Mouse (Mus musculus) right cerebral cortex, adult 18-20 months (tissue): ENCODE data around the gene Fsd1l.

Source experiments
- DNase-seq: peaks from one replicate; pipeline ENCODE4 v3.0.0; 2022; ENCODE audit warnings: mixed read lengths

Fsd1l gene

DNA sequence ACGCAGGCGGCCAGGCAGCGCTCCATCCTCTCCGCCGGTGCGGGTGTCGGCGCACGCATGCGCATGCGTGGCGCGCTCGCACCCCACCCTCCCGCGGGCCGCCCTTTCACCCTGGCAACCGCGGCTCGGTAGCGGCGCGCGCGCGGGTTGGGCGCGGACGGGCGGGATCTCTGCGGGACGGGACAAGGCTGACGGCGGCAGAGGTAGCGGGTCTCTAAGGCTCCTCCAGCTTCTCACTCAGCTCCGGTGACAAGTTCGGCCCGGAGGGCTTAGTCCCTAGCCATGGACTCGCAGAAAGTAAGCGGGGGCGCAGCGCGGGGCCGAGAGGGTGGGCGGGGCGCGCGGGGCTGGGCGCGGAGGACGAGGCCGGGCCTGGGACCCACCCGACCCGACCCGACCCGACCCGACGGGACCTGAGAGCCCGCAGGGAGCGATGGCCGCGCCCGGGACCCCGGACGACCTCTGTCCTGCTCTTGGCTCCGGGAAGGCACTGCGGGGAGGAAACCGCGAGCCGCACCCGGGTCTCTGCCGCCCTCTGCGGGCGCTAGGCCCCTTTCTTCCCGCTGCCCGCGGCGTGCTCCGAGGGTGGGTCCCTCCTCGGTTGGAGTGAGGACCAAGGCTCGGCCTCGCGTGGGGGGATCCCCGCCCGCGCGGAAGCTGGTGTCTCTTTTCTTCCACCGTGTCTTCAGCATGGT is at the start of gene Fsd1l:
Gene Fsd1l, plus strand, starts transcription at position 156 of the 695 bp plus-strand sequence.
- DNase-seq, result peak; percentile 85

- DNase-seq, result no peak
These were observed 43.6 kb upstream of the Fsd1l start for GRCm38 (mm10) chr4:53587676-53588075.

- no peak for DNase-seq
These were observed 42.3 kb upstream of the Fsd1l start for GRCm38 (mm10) chr4:53588936-53589335.

DNA sequence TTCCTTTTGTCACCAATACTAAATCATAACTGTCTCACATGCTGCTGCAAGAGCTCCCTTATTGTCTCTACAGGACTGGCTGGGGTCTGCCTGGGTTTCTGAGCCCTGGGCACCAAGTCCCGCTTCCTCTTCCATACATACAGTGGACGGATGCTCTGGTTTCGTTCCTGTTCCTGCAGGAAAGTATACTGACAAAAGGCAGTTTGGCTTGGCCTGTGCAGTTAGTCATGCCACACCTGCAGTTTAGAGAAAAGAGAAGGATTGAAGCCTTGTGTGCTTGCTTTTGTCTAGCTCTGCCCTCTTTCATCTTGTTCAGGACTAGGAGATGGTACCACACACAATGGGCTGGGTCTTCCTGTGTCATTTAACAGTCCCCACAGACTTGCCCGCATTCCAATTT is 41.8 kb upstream of the Fsd1l start:
- no peak for DNase-seq

DNA sequence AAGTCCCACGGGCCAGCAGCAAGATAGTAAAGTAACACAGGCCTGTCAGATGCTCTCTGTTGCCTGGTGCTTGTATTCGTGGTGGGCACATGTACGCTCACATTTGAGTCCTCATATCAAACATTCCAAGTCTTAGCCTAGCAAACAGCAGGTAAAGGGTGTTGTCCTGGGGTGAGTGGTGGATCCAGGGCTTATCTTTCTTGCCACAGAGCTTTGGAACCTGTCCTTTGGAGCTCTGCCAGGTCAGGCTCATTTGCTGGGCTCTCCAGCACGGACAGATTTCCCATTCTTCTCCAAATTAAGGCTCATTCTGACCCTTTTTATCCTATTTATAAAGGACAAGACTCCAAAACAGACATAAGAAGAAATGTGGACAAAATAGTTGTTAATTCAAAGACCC is 41.1 kb upstream of the Fsd1l start:
- DNase-seq, result no peak

DNA sequence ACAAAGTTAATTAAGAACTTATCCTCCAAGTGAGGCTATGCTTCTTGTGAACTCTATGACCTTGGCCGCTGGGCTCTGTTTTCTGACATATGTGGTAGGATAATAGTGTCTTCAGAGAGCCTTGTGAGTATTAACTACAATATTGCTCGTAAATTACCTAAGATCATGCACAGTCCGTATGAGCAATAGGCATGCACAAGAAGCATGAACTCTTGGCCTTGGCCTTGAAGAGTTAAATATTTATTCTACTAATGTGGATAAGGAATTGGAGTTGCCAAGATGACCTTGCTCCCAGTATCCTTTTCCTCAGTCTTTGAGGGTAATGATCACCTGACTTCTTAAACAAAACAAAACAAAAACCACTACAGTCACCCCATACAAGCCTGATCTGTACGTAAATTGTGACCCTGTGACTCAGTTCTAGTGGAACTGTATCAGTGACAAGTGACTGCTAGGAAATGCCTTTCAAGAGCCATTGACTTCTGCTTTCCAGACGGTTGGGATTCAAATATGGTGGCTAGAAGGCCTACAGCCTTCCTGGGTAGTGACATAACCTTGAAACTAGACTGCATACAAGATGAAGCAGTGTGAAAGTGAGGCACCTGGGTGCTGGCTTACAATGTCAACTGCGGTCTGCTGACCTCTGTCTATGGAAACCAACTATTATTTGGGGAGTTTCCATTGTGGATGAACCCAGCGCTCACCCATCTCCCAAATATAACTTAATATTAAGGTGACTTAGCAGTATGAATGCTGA is 40.4 kb upstream of the Fsd1l start:
- no peak for DNase-seq

- DNase-seq, result no peak
These were observed 39.7 kb upstream of the Fsd1l start for GRCm38 (mm10) chr4:53591536-53591935.

GRCm38 (mm10) chr4:53591941-53592340 is 39.3 kb upstream of the Fsd1l start:
- no peak for DNase-seq

DNA sequence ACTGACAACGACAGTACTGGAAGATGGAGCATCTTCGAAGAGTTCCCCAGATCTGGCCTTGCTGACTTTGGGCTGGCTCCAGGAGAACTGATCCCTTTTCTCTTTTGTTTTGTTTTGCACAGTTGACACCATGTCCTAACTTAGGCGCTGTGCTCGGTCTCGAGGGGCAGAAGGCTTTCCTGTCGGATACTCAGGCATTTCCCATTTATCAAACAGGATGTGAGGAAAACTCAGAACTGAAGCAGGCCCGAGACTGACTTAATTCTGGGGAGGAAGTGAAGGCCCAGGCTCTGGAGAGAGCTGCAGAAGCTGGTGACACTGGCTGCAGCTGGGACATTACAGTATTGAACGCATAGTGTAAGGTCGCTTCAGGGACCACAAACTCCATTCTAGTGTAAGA is 38.9 kb upstream of the Fsd1l start:
- DNase-seq, result no peak

- DNase-seq, result peak; percentile 62
These were observed 37.1 kb upstream of the Fsd1l start for GRCm38 (mm10) chr4:53594204-53594603.

DNA sequence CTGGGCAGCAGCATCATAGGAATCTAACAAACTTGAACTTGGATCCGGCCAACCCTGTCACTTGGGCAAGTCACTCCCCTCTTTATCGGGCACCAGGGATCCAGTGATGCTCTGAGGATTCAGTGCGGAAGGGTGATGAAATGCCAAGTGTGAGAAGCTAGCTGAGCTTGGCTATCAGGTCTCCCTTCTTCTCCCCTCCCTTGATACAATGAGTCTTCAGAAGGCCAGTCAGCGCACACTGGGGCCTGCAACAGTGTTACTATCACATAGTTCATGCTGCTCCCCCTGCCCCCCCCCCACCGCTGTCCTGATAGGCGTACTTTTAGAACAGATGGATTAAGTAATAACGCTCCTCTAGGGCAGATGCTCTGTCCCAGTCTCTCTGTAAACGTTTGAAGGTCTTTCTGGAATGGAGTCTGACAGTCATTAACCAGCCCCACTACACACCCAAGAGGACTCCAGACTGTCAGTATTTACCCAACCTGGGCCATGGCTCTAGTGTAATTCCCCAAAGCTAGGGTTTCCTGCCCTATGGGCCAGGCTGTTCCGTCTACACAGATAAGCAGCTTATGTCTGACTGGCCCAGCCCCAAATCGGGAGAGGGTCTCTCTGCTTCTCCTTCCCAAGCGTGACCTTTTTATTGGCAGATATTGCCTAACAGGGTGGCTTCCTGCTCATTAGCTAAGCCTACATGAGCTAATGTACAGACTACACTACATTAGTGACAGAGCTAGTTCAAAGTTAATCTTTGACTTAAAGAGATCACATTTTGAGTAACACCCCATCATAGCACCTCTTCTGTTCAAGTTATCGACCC is 35.8 kb upstream of the Fsd1l start:
- DNase-seq, result no peak

DNA sequence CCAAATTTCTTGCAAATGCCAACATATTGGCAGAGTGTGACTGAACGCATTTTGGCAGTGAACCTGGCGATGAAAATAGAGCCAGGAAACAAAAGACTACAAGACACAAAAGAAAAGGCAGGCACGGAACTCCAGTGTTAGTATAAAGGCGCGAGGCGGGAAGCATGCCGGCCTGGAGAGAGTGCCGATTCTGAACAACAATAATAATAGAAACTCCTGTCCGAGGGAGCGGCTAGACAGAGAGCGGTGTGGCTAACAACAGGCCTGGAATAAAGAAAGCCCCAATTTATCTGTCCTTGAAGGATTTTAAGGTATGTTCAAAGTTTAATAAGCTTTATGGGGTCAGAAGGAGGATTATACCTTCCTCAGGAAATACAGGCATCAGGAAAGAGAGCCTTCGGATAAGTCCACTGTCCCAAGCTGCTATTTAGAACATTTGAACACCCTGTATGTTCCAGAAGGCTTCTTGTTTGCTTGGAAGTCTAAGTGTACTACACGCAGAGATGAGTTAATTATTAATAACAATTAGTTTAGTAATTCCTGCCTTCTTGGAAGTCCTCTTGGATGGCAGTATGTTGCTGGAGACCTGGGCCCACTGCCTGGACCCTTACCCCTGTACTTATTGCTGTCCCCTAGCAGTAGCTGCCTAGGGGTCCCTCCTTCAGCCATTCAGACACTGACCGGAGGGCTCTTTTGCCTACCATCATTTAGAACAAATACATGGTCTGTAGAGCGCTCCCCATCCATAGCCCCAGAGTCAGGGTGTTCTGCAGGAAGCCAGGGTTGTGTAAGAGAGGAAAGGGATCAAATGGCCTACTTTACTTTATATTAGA is 35.0 kb upstream of the Fsd1l start:
- no peak for DNase-seq

DNA sequence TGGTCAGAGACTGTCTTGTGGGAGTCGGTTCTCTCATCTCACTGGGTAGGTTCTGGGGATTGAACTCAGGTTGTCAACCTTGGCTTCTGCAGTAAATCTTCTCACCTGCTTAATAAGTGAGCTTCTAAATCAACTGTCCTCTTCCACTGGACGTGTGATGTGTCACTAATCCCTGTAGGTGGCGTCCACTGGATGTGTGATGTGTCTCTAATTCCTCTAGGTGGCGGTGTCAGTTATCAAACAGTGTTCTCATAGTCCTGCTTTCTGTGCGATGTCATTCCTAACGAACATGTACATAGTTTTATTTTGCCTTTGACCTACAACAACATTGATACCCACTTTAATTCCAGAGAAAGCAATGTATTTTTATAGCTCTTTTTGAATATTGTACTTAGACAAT is 30.8 kb upstream of the Fsd1l start:
- DNase-seq, result no peak

DNA sequence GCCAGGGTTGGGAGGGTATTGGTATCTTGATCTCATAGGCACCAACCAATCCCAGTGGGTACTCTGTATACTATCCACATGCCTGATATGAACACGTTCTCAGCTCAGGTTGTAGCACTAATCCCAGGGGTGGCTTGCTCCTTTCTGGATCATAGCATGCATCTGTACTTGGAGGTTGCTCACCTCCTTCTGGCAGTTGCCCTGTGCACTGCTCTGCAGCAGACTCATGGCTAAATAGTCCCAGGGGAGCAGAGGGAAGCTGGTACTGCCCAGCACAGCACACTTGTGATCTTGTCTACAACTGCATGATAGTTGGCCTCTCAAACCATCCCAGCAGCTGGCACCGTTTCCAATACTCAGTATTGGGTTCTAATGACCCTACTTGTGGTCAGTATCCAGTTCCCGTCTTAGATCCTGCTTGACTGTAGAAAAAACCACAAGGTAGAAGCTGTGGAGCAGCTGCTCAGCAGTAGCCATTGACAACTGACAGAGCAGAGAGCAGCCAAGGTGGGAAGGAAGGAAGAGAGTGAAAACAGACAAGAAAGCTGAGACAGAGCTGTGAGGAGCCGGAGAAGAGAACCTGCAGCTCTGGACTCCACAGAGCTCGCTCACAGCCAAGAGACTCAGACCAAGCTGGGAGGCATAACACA is 16.6 kb upstream of the Fsd1l start:
- DNase-seq, result no peak

- DNase-seq, result no peak
These were observed 13.3 kb upstream of the Fsd1l start for GRCm38 (mm10) chr4:53617968-53618367.

- no peak for DNase-seq
These were observed 11.2 kb upstream of the Fsd1l start for GRCm38 (mm10) chr4:53620104-53620503.

DNA sequence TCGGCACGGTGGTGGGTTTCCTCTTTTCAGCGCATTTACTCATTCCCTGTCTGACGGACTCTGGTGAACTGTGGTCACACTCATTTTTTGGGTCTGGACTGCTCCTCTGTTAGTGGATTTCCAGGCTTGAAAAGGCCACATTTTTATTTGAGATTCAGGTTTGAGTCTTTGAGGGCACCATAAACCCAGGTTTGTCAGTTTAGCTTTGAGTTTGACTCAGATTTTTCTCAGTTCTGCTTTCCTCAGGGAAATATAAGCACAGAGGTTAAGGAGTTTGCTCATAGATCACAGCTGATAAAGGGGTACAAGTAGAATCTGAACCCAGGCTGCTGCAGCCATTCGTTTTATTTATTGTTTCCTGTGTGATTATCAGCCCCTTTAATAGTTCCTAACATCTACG is 10.2 kb upstream of the Fsd1l start:
- no peak for DNase-seq

- no peak for DNase-seq
These were observed 9.8 kb upstream of the Fsd1l start for GRCm38 (mm10) chr4:53621490-53621889.

- DNase-seq, result no peak
These were observed 7.6 kb upstream of the Fsd1l start for GRCm38 (mm10) chr4:53623711-53624110.

- DNase-seq, result no peak
These were observed 6.5 kb upstream of the Fsd1l start for GRCm38 (mm10) chr4:53624816-53625215.

- no peak for DNase-seq
These were observed 6.0 kb upstream of the Fsd1l start for GRCm38 (mm10) chr4:53625263-53625662.

GRCm38 (mm10) chr4:53628924-53629323 is 2.3 kb upstream of the Fsd1l start:
- DNase-seq, result no peak
